25 mouse cellular contexts compared by ENCODE assay signal in the genomic region with DNA sequence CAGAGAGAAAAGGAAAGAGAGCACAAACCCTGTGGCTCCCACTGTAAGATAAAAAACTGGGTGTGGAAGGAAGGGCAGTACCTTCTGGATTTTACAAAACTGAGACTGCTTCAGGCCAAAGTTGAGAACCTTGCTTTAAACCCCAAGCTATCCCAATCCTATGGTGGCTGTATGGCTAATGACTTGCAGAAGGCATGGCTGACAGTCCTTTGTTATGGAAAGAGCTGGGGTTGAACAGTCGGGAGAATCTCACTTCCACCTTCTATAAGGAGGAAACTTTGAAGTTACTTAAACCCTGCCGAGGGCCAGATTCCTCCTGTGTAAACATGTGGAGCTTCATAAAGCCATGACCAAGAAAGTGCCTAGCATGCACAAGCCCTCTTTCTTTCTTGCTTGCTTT. TPM values are rescaled to one million over a fixed set of nuclear protein-coding genes. Genes with fewer than 3 reads are reported as not detected.
DNase-seq lines count a peak whose midpoint lies in the region; ATAC-seq and TF ChIP-seq lines count a peak whose summit lies in the region.
"Had no signal": no experiment of that assay in that cellular context is flagged by ENCODE, and none has a peak within 500 bp of the region (broad histone marks: within the 10 kb centered on the region; RNA-seq: fewer than 3 reads in every experiment).

No protein-coding gene starts in this region.

- peak overlapping the region; percentile 36; the same call in 1 of the 2 replicates for H3K9ac ChIP-seq in CH12.LX (ENCODE audit: insufficient read depth, low read depth)
- H3K9ac ChIP-seq: heart, embryonic 13.5 days; hindbrain, embryonic 12.5 days had no signal

- no peak overlapping the region for H3K4me3 ChIP-seq in CH12.LX (replicated peaks in 1 of 3; ENCODE audit: low read depth in 2 of 3, low read length in 2 of 3, poor library complexity in 1 of 3)
- H3K4me3 ChIP-seq: embryonic facial prominence, embryonic 10.5 days; erythroblast, embryonic 14.5 days; forebrain, embryonic 10.5 days; heart, embryonic 13.5 days; hindbrain, embryonic 12.5 days had no signal

- no peak for TF ChIP-seq RAD21 in CH12.LX (IDR thresholded peaks at IDR 0.05; ENCODE audit: low read depth, low read length)

- H3K9me3 ChIP-seq in CH12.LX (replicated peaks; ENCODE audit: low read length): no peaks in the 10 kb centered on the region
- H3K9me3 ChIP-seq: embryonic facial prominence, embryonic 10.5 days; forebrain, embryonic 10.5 days; heart, embryonic 13.5 days; hindbrain, embryonic 12.5 days had no signal

- no peaks in the 10 kb centered on the region for H3K36me3 ChIP-seq in CH12.LX (replicated peaks in 1 of 2; ENCODE audit: control insufficient read depth in 1 of 2, insufficient read depth in 1 of 2, low read length in 1 of 2)
- H3K36me3 ChIP-seq: embryonic facial prominence, embryonic 10.5 days; forebrain, embryonic 10.5 days; heart, embryonic 13.5 days; hindbrain, embryonic 12.5 days had no signal

- in situ Hi-C loops in CH12.LX (cut with MboI; ENCODE audit: low pct_ligation_motif_present, low pct_unique_long_range_greater_than_20kb, low sequenced_read_pairs): no loop called here

- ATAC-seq in megakaryocyte progenitor cell, adult 5-6 weeks (replicated peaks; ENCODE audit: poor library complexity): 0 out of 2 replicates have a peak, but pooled peaks have one; percentile 23
- ATAC-seq: forebrain, embryonic 14.5 days; hindbrain, embryonic 16.5 days; Patski had no signal

- DNase-seq in CH12.LX (ENCODE audit: extremely low read depth) (no peak), ES-CJ7 (ENCODE audit: low read depth, low spot score) (peak; percentile 90), ZHBTc4 (ENCODE audit: low read depth, low spot score) (peak; percentile 84)
- DNase-seq in adrenal gland, postnatal 10 days: no peak
- DNase-seq in left cerebral cortex, postnatal 25 days (ENCODE audit: low spot score in 2 of 2): no peak
- DNase-seq in left cerebral cortex, postnatal 36 days (ENCODE audit: low spot score in 2 of 2): no peak
- DNase-seq: adrenal gland, postnatal 14 days; cerebellum, adult 11-12 months; cerebellum, adult 9-11 months; cerebellum, postnatal 36 days; gastrocnemius, postnatal 25 days; heart, postnatal 4 days; kidney, adult 11 months had no signal

- H3K27me3 ChIP-seq in CH12.LX (replicated peaks): no peaks in the 10 kb centered on the region
- H3K27me3 ChIP-seq: heart, embryonic 13.5 days; hindbrain, embryonic 12.5 days; Patski had no signal

- H3K27ac ChIP-seq in CH12.LX (ENCODE audit: insufficient read depth, low read depth): no peak overlapping the region
- H3K27ac ChIP-seq: embryonic facial prominence, embryonic 10.5 days; forebrain, embryonic 10.5 days; heart, embryonic 13.5 days; hindbrain, embryonic 12.5 days had no signal

- H3K4me1 ChIP-seq in CH12.LX (ENCODE audit: control insufficient read depth in 1 of 2, insufficient read depth in 2 of 2): peaks cover 4 to 21% of the 10 kb centered on the region in 2 experiments; a peak in 3 of 4 replicates
- H3K4me1 ChIP-seq: embryonic facial prominence, embryonic 10.5 days; forebrain, embryonic 10.5 days; heart, embryonic 13.5 days; hindbrain, embryonic 12.5 days had no signal

- intact Hi-C loops in left cerebral cortex, postnatal 25 days (cut with DNase I): no loop called here
- intact Hi-C loops in left cerebral cortex, postnatal 36 days (cut with DNase I): no loop called here

- dilution Hi-C loops in CH12.LX (cut with MboI; ENCODE audit: extremely low pct_ligation_motif_present, extremely low pct_unique_long_range_greater_than_20kb, low sequenced_read_pairs): no loop called here

- TF ChIP-seq EP300 in CH12.LX (IDR thresholded peaks at IDR 0.05; ENCODE audit: low read length): no peak

- no peak for TF ChIP-seq POLR2A in CH12.LX (IDR thresholded peaks at IDR 0.05; ENCODE audit: low read depth, low read length)

- no peaks in the 10 kb centered on the region for H3K79me2 ChIP-seq in CH12.LX (replicated peaks; ENCODE audit: control insufficient read depth, extremely low read depth, insufficient read depth, poor library complexity, severe bottlenecking)

- no peak for TF ChIP-seq CTCF in CH12.LX (conservative IDR thresholded peaks at IDR 0.05 in 1 of 2, IDR thresholded peaks at IDR 0.05 in 1 of 2; ENCODE audit: low read depth in 2 of 2, low read length in 2 of 2)

- H3K4me2 ChIP-seq in CH12.LX (ENCODE audit: insufficient read depth, low read depth, poor library complexity, severe bottlenecking): 0 out of 2 replicates have a peak overlapping the region, but pooled peaks have one; percentile 27
- H3K4me2 ChIP-seq: heart, embryonic 13.5 days; hindbrain, embryonic 12.5 days had no signal

TF ChIP-seq in CH12.LX, 34 proteins besides CTCF, POLR2A, EP300 and RAD21:
- TF ChIP-seq MAX (IDR thresholded peaks at IDR 0.05; ENCODE audit: low read length): no peak
- no peak for TF ChIP-seq TBP (conservative IDR thresholded peaks at IDR 0.05; ENCODE audit: low read depth, low read length)
- no peak for TF ChIP-seq CHD1 (IDR thresholded peaks at IDR 0.05; ENCODE audit: low read depth, low read length)
- no peak for TF ChIP-seq MYC (IDR thresholded peaks at IDR 0.05; ENCODE audit: low read depth, low read length)
- TF ChIP-seq IRF4 (IDR thresholded peaks at IDR 0.05; ENCODE audit: low read depth, low read length): no peak
- TF ChIP-seq MXI1 (IDR thresholded peaks at IDR 0.05; ENCODE audit: low read depth, low read length): no peak
- TF ChIP-seq USF2 (conservative IDR thresholded peaks at IDR 0.05; ENCODE audit: low read depth, low read length): no peak
- no peak for TF ChIP-seq CHD2 (IDR thresholded peaks at IDR 0.05; ENCODE audit: low read length)
- TF ChIP-seq E2F4 (IDR thresholded peaks at IDR 0.05; ENCODE audit: insufficient replicate concordance, low read depth, low read length): no peak
- TF ChIP-seq UBTF (IDR thresholded peaks at IDR 0.05; ENCODE audit: low read depth, low read length): no peak
- TF ChIP-seq KAT2A (IDR thresholded peaks at IDR 0.05; ENCODE audit: insufficient replicate concordance, low read length): no peak
- TF ChIP-seq PAX5 (IDR thresholded peaks at IDR 0.05; ENCODE audit: low read length): no peak
- no peak for TF ChIP-seq MAFK (IDR thresholded peaks at IDR 0.05; ENCODE audit: insufficient replicate concordance, low read length)
- TF ChIP-seq MAZ (IDR thresholded peaks at IDR 0.05; ENCODE audit: low read depth, low read length): no peak
- TF ChIP-seq ETS1 (conservative IDR thresholded peaks at IDR 0.05; ENCODE audit: low read depth, low read length): no peak
- no peak for TF ChIP-seq MEF2A (IDR thresholded peaks at IDR 0.05; ENCODE audit: borderline replicate concordance, low read depth, low read length)
- TF ChIP-seq TCF12 (IDR thresholded peaks at IDR 0.05; ENCODE audit: low read depth, low read length): no peak
- no peak for TF ChIP-seq SMC3 (IDR thresholded peaks at IDR 0.05; ENCODE audit: low read depth, low read length)
- no peak for TF ChIP-seq JUN (IDR thresholded peaks at IDR 0.05; ENCODE audit: insufficient read depth, low read depth, low read length)

RNA-seq across cellular contexts. Expression of a gene that starts 26.2 kb away (rescaled TPM):
- total RNA-seq in CH12.LX (2012; rRNA removed) (113 and 125 TPM in 2 replicates), CH12.LX (2014; rRNA removed) (84.8 and 97.2 TPM in 2 replicates)
- 179 and 216 TPM in 2 replicates for polyA plus RNA-seq in CH12.LX (2012; ENCODE audit: insufficient read length, low read depth)
- total RNA-seq in megakaryocyte progenitor cell, adult 5-6 weeks (2015): 225 and 297 TPM in 2 replicates
- 157 and 179 TPM in 2 replicates for total RNA-seq in megakaryocyte progenitor cell, adult 5-6 weeks (2017)
- total RNA-seq in adrenal gland, postnatal 10 days (2021): 100 to 1,000 TPM; 140 to 185 TPM
- 100 to 1,000 TPM; 158 to 176 TPM for total RNA-seq in left cerebral cortex, postnatal 25 days (2021)
- total RNA-seq in left cerebral cortex, postnatal 36 days (2021): 100 to 1,000 TPM; 152 to 184 TPM

RNA-seq across cellular contexts. Expression of a gene that starts 28.5 kb away (rescaled TPM):
- 4.6 and 6.5 TPM in 2 replicates for total RNA-seq in CH12.LX (2012; rRNA removed)
- not detected in 2 replicates for total RNA-seq in CH12.LX (2014; rRNA removed)
- 0.97 and 1.1 TPM in 2 replicates for polyA plus RNA-seq in CH12.LX (2012; ENCODE audit: insufficient read length, low read depth)
- not detected in 2 replicates for total RNA-seq in megakaryocyte progenitor cell, adult 5-6 weeks (2015)
- not detected in 2 replicates for total RNA-seq in megakaryocyte progenitor cell, adult 5-6 weeks (2017)
- total RNA-seq in adrenal gland, postnatal 10 days (2021): not detected
- total RNA-seq in left cerebral cortex, postnatal 25 days (2021): 1 to 10 TPM; 1.2 to 1.8 TPM
- 1 to 10 TPM in 1 of 2 experiments, under 1 TPM in 1; 0.66 to 1.8 TPM for total RNA-seq in left cerebral cortex, postnatal 36 days (2021)
- total RNA-seq: adrenal gland, postnatal 14 days; gastrocnemius, postnatal 25 days; granulocyte monocyte progenitor cell, adult 5-6 weeks; heart, postnatal 4 days had no signal
- polyA plus RNA-seq: embryonic facial prominence, embryonic 10.5 days; erythroblast, embryonic 14.5 days; forebrain, embryonic 10.5 days; forebrain, embryonic 14.5 days; heart, embryonic 13.5 days; heart, postnatal 0 days; hindbrain, embryonic 12.5 days; hindbrain, embryonic 16.5 days; intestine, embryonic 14.5 days had no signal

Comparison
In these comparisons a context has a peak if more than half of its experiments do, and no peak if none do; other contexts are left out.
1. DNase-seq: peak in ES-CJ7 (single experiment) and ZHBTc4 (single experiment); none in CH12.LX (single experiment), adrenal gland, postnatal 10 days (single experiment), left cerebral cortex, postnatal 25 days (0 of 2) and left cerebral cortex, postnatal 36 days (0 of 2).